Mouse (Mus musculus): Measurements from ENCODE around the gene Actr2. TPM values are rescaled to one million over a fixed set of nuclear protein-coding genes. Genes with fewer than 3 reads are reported as not detected.
"Not testable (repeated sequence)": the region's sequence is repeated elsewhere in the genome, so short reads cannot be mapped to it uniquely, and the experiment has no call there.

The Actr2 gene
- polyA plus RNA-seq, 1 experiment from 2014 or later = 137 TPM

DNA sequence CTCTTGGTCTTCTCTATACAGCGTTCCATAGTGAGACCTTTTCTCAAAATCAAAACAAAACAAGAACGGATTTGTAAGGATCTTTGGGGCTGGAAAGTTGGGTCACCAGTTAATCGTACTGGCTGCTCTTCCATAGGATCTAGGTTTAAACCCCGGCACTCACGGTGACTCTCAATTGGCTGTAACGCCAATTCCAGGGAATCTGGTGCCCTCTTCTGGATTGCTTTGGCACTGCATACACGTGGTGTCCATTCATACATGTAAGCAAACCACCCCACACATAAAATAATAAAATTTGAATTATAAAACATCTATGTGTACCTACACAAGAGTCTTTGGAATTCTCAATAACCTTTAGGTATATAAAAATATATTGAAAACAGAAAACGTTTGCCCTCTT is 81.2 kb downstream of the Actr2 start:
- no peaks in the 10 kb centered on the region for H3K9me3 ChIP-seq (replicated peaks; ENCODE audit: control insufficient read depth, low read length)
- ATAC-seq (ENCODE audit: insufficient read depth, low FRiP score) = no peak
- no peak overlapping the region for H3K4me3 ChIP-seq (replicated peaks; ENCODE audit: low read length)
- no peak overlapping the region for H3K4me2 ChIP-seq (ENCODE audit: low read depth, low read length)
- WGBS = 43% methylated on average over 8 of the region's 8 CpGs
- H3K27me3 ChIP-seq (ENCODE audit: control insufficient read depth, insufficient read depth, low read length) = no peaks in the 10 kb centered on the region
- H3K4me1 ChIP-seq (ENCODE audit: control insufficient read depth, insufficient read depth, low read length) = no peaks in the 10 kb centered on the region
- H3K27ac ChIP-seq (ENCODE audit: low read length) = no peak overlapping the region
- H3K9ac ChIP-seq (ENCODE audit: low read length) = no peak overlapping the region
- no peaks in the 10 kb centered on the region; the same call in 1 of the 2 replicates for H3K36me3 ChIP-seq (ENCODE audit: control insufficient read depth, insufficient read depth, low read length)

DNA sequence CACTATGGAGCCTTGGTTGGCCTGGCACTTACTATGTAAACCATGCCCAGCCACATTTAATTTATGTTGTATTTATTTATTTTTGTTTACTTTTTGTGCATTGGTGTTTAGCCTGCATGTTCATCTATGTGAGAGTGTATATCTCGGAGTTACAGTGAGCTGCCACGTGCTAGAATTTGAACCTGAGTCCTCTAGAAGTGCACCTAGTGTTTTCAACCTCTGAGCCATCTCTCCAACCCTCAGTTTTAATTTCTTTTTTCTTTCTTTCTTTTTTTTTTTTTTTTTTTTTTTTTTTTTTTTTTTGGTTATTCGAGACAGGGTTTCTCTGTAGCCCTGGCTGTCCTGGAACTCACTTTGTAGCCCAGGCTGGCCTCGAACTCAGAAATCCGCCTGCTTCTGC is 81.7 kb downstream of the Actr2 start:
- not testable (repeated sequence) for H3K4me2 ChIP-seq (ENCODE audit: low read depth, low read length); H3K4me3 ChIP-seq (replicated peaks; ENCODE audit: low read length); H3K36me3 ChIP-seq (ENCODE audit: control insufficient read depth, insufficient read depth, low read length); H3K4me1 ChIP-seq (ENCODE audit: control insufficient read depth, insufficient read depth, low read length); H3K9me3 ChIP-seq (replicated peaks; ENCODE audit: control insufficient read depth, low read length); H3K9ac ChIP-seq (ENCODE audit: low read length); H3K27me3 ChIP-seq (ENCODE audit: control insufficient read depth, insufficient read depth, low read length); H3K27ac ChIP-seq (ENCODE audit: low read length); ATAC-seq (ENCODE audit: insufficient read depth, low FRiP score)
- 95% methylated on average over 5 of the region's 5 CpGs for WGBS

DNA sequence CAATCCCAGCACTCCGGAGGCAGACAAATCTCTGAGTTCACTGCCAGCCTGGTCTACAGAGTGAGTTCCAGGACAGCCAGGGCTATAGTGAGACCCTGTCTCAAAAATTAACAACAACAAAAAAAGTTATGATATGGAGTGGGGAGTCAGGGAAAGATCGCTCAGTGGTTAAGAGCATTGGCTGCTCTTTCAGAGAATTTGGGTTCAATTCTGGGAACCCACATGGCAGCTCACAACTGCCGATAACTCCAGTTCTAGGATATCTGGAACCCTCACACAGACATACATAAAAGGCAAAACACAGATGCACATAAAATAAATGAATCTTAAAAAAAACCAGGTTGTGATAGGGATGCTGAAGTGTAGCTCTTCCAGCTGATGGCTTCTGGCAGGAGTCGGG is 83.7 kb downstream of the Actr2 start:
- H3K36me3 ChIP-seq (ENCODE audit: control insufficient read depth, insufficient read depth, low read length) = peaks cover 3% of the 10 kb centered on the region; the same call in 1 of the 2 replicates
- 91% methylated on average over 4 of the region's 4 CpGs for WGBS
- ATAC-seq (ENCODE audit: insufficient read depth, low FRiP score) = no peak
- no peak overlapping the region for H3K9ac ChIP-seq (ENCODE audit: low read length)
- no peak overlapping the region for H3K4me2 ChIP-seq (ENCODE audit: low read depth, low read length)
- no peak overlapping the region for H3K27ac ChIP-seq (ENCODE audit: low read length)
- H3K4me1 ChIP-seq (ENCODE audit: control insufficient read depth, insufficient read depth, low read length) = no peaks in the 10 kb centered on the region
- H3K9me3 ChIP-seq (replicated peaks; ENCODE audit: control insufficient read depth, low read length) = no peaks in the 10 kb centered on the region
- H3K4me3 ChIP-seq (replicated peaks; ENCODE audit: low read length) = no peak overlapping the region
- no peaks in the 10 kb centered on the region for H3K27me3 ChIP-seq (ENCODE audit: control insufficient read depth, insufficient read depth, low read length)

DNA sequence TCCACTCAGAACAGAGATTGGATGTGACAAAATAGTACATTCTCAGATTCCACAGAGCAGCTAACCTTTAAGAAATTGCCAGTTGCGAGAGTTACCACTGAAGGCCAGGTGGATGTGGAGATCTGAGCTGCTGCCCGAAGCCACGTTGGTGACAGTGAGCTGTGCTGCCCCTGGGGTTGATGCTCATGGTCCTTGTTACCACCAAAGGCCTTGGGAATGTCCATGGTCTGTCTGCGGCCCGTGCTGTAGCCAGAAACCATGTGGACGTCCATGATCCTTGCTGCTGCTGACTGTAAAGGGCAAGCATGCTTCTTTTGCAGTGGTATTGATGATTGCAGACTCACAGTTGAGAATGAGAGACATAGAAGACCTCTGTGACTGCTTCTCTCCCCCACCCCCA is 84.3 kb downstream of the Actr2 start:
- Histone ChIP-seq H3K27me3 (ENCODE audit: control insufficient read depth, insufficient read depth, low read length) (no peaks in the 10 kb centered on the region), H3K4me2 (ENCODE audit: low read depth, low read length) (no peak overlapping the region), H3K4me1 (ENCODE audit: control insufficient read depth, insufficient read depth, low read length) (no peaks in the 10 kb centered on the region), H3K36me3 (ENCODE audit: control insufficient read depth, insufficient read depth, low read length) (peaks cover 3% of the 10 kb centered on the region; the same call in 1 of the 2 replicates), H3K9ac (ENCODE audit: low read length) (no peak overlapping the region), H3K9me3 (replicated peaks; ENCODE audit: control insufficient read depth, low read length) (no peaks in the 10 kb centered on the region), H3K27ac (ENCODE audit: low read length) (no peak overlapping the region), H3K4me3 (replicated peaks; ENCODE audit: low read length) (no peak overlapping the region)
- ATAC-seq (ENCODE audit: insufficient read depth, low FRiP score) = no peak
- WGBS = 85% methylated on average over 6 of the region's 6 CpGs

DNA sequence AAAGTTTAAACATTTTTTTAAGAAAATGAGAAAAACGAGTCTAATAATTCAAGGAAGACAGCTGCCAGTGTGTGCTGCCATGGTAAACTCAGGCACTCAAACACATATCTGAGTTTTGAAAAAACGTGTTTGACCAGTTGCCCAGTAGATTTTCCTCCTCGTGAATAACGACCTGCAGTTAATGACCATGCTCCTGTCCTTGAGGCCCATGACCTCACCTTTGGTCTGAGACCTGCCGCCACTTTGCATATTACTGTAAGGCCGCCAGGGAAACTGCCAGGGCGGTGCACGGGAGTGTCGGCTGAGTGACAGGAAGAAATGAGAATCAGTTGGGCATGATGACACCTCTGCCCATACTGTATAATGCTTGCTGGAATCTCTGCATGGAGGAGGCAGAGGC is 85.0 kb downstream of the Actr2 start:
- H3K4me3 ChIP-seq (replicated peaks; ENCODE audit: low read length) = no peak overlapping the region
- no peak for ATAC-seq (ENCODE audit: insufficient read depth, low FRiP score)
- no peaks in the 10 kb centered on the region for H3K4me1 ChIP-seq (ENCODE audit: control insufficient read depth, insufficient read depth, low read length)
- no peak overlapping the region for H3K4me2 ChIP-seq (ENCODE audit: low read depth, low read length)
- H3K36me3 ChIP-seq (ENCODE audit: control insufficient read depth, insufficient read depth, low read length) = peaks cover 3% of the 10 kb centered on the region; the same call in 1 of the 2 replicates
- WGBS = 66% methylated on average over 9 of the region's 9 CpGs
- H3K9ac ChIP-seq (ENCODE audit: low read length) = no peak overlapping the region
- H3K27ac ChIP-seq (ENCODE audit: low read length) = no peak overlapping the region
- H3K9me3 ChIP-seq (replicated peaks; ENCODE audit: control insufficient read depth, low read length) = no peaks in the 10 kb centered on the region
- H3K27me3 ChIP-seq (ENCODE audit: control insufficient read depth, insufficient read depth, low read length) = no peaks in the 10 kb centered on the region

DNA sequence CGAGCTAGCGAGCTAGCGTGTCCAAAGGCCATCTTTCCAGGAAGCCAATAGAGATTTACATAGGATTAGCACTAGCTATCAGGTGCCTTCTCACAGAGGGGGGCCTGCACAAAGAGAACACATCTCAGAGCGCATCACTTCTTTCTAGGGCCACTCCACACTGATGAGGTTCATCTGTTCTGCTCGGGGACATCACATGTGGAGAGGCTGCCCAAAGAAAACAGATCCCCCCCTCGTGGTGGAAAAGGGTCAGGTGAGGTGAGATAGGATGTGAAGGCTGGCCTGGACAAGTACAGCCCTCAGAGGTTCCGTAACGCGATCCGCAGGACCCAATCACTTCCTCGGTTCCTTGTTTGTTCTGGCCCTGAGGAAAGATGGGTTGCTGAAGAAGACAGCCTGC is 86.8 kb downstream of the Actr2 start:
- no peak overlapping the region for H3K4me3 ChIP-seq (replicated peaks; ENCODE audit: low read length)
- 66% methylated on average over 11 of the region's 11 CpGs for WGBS
- no peak overlapping the region for H3K9ac ChIP-seq (ENCODE audit: low read length)
- no peak overlapping the region for H3K27ac ChIP-seq (ENCODE audit: low read length)
- peaks cover 13% of the 10 kb centered on the region for H3K36me3 ChIP-seq (ENCODE audit: control insufficient read depth, insufficient read depth, low read length)
- no peaks in the 10 kb centered on the region for H3K27me3 ChIP-seq (ENCODE audit: control insufficient read depth, insufficient read depth, low read length)
- H3K4me2 ChIP-seq (ENCODE audit: low read depth, low read length) = no peak overlapping the region
- no peaks in the 10 kb centered on the region for H3K4me1 ChIP-seq (ENCODE audit: control insufficient read depth, insufficient read depth, low read length)
- ATAC-seq (ENCODE audit: insufficient read depth, low FRiP score) = no peak
- peaks cover 8% of the 10 kb centered on the region for H3K9me3 ChIP-seq (replicated peaks; ENCODE audit: control insufficient read depth, low read length)

DNA sequence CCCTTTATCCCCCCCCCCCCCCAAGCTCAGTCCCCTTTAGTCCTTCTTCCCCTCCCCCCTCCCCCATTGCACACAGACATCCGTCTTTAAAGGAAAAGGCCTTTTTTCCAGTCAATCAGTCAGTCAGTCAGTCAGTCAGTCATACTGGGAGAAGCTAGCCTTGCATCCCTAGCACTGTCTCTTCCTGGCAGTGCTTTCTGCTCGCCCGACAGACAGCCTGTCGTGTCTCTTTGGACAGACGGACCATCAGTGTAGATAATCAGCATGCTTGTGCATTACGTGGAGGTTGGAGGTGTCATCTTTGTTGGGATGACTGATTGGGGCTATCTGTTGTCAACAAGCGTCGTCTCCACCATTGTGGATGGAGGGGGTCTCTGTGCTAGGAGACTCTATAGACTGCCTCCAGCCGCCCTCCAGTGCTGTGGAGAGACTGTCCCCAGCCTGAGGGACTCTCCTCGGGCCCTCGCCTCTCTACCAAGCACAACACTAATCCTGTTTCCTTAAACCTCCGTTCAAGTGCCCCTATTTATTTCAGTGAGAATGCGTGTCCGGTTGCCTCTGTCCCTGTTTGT is 89.7 kb downstream of the Actr2 start:
- Histone ChIP-seq H3K36me3 (ENCODE audit: control insufficient read depth, insufficient read depth, low read length) (peaks cover 42% of the 10 kb centered on the region), H3K4me3 (replicated peaks; ENCODE audit: low read length) (no peak overlapping the region), H3K9ac (ENCODE audit: low read length) (no peak overlapping the region), H3K27ac (ENCODE audit: low read length) (no peak overlapping the region), H3K4me1 (ENCODE audit: control insufficient read depth, insufficient read depth, low read length) (no peaks in the 10 kb centered on the region), H3K9me3 (replicated peaks; ENCODE audit: control insufficient read depth, low read length) (peaks cover 36% of the 10 kb centered on the region), H3K27me3 (ENCODE audit: control insufficient read depth, insufficient read depth, low read length) (no peaks in the 10 kb centered on the region), H3K4me2 (ENCODE audit: low read depth, low read length) (no peak overlapping the region)
- WGBS = 94% methylated on average over 14 of the region's 14 CpGs
- no peak for ATAC-seq (ENCODE audit: insufficient read depth, low FRiP score)

DNA sequence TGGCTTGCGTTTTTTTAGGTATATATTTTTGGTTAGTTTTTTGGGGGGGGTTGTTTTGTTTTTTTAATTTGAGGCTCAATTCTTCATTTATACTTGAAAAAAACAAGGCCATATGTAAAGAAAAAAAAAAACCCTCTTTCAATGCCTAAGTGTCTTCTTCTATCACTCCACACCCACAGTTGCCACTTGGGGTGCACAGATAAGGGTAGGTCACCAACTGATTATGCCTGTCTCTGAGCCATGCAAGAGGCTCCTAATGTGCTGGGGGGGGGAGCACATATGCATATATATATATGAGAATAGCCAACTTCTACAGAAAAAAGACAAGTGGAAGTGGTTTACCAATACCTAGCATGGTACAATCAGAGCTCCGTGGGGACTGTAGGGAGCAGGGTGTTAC is 90.3 kb downstream of the Actr2 start:
- ATAC-seq (ENCODE audit: insufficient read depth, low FRiP score) = no peak
- H3K9me3 ChIP-seq (replicated peaks; ENCODE audit: control insufficient read depth, low read length) = peaks cover 38% of the 10 kb centered on the region
- 86% methylated on average over 2 of the region's 2 CpGs for WGBS
- peaks cover 47% of the 10 kb centered on the region for H3K36me3 ChIP-seq (ENCODE audit: control insufficient read depth, insufficient read depth, low read length)
- H3K27ac ChIP-seq (ENCODE audit: low read length) = no peak overlapping the region
- no peak overlapping the region for H3K4me2 ChIP-seq (ENCODE audit: low read depth, low read length)
- no peak overlapping the region for H3K9ac ChIP-seq (ENCODE audit: low read length)
- no peaks in the 10 kb centered on the region for H3K4me1 ChIP-seq (ENCODE audit: control insufficient read depth, insufficient read depth, low read length)
- H3K4me3 ChIP-seq (replicated peaks; ENCODE audit: low read length) = no peak overlapping the region
- H3K27me3 ChIP-seq (ENCODE audit: control insufficient read depth, insufficient read depth, low read length) = no peaks in the 10 kb centered on the region

DNA sequence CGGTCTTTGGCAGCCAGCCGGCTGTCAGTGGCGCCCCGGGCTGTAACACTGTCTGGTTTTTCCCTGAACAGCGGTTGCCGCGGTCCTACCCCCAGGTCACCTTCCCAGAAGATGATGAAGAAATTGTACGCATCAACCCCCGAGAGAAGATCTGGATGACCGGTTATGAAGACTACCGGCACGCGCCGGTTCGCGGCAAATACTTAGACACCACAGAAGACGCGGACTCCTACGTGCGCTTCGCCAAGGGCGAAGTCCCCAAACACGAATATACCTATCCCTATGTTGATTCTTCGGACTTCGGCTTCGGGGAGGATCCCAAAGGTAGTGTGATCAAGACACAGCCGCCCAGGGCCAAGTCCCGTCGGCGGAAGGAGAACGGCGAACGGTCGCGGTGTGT is 92.0 kb downstream of the Actr2 start:
- peaks cover 47% of the 10 kb centered on the region for H3K36me3 ChIP-seq (ENCODE audit: control insufficient read depth, insufficient read depth, low read length)
- H3K27ac ChIP-seq (ENCODE audit: low read length) = no peak overlapping the region
- no peak for ATAC-seq (ENCODE audit: insufficient read depth, low FRiP score)
- H3K9ac ChIP-seq (ENCODE audit: low read length) = no peak overlapping the region
- H3K4me2 ChIP-seq (ENCODE audit: low read depth, low read length) = no peak overlapping the region
- H3K4me3 ChIP-seq (replicated peaks; ENCODE audit: low read length) = no peak overlapping the region
- H3K27me3 ChIP-seq (ENCODE audit: control insufficient read depth, insufficient read depth, low read length) = no peaks in the 10 kb centered on the region
- no peaks in the 10 kb centered on the region for H3K4me1 ChIP-seq (ENCODE audit: control insufficient read depth, insufficient read depth, low read length)
- H3K9me3 ChIP-seq (replicated peaks; ENCODE audit: control insufficient read depth, low read length) = peaks cover 48% of the 10 kb centered on the region
- 98% methylated on average over 35 of the region's 35 CpGs for WGBS

DNA sequence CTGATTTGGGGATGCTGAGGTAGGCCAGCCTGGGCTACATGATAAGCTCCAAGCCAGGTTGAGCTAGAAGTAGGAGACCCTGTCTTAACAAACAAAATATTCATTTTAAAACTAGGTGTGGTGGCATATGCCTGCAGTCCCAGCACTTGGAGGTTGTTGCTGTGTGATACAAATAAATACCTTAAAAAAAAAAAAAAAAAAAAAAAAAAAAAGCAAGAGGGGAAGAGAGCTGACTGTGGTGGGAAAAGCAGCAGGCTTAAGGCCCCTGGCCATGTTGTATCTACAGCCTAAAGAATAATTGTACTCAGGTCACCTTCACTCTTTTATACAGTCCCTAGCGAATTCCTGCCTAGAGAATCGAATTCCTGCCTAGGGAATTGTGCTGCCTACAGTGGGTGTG is 93.8 kb downstream of the Actr2 start:
- WGBS = 97% methylated on average over 2 of the region's 2 CpGs

More for the DNA sequence above, 93.8 kb downstream of the Actr2 start:
- ATAC-seq (ENCODE audit: insufficient read depth, low FRiP score) = no peak
- Histone ChIP-seq H3K36me3 (ENCODE audit: control insufficient read depth, insufficient read depth, low read length) (peaks cover 48% of the 10 kb centered on the region), H3K9me3 (replicated peaks; ENCODE audit: control insufficient read depth, low read length) (peaks cover 48% of the 10 kb centered on the region), H3K27ac (ENCODE audit: low read length) (no peak overlapping the region), H3K4me3 (replicated peaks; ENCODE audit: low read length) (no peak overlapping the region), H3K4me2 (ENCODE audit: low read depth, low read length) (no peak overlapping the region), H3K27me3 (ENCODE audit: control insufficient read depth, insufficient read depth, low read length) (no peaks in the 10 kb centered on the region), H3K9ac (ENCODE audit: low read length) (no peak overlapping the region), H3K4me1 (ENCODE audit: control insufficient read depth, insufficient read depth, low read length) (no peaks in the 10 kb centered on the region)
